Mouse (Mus musculus) thymus, postnatal 0 days (tissue): ENCODE data around the gene Fhad1. TPM values are rescaled to one million over a fixed set of nuclear protein-coding genes. Genes with fewer than 3 reads are reported as not detected.

Source experiments
- DNase-seq: peaks from one replicate; pipeline ENCODE4 v3.0.0-alpha.2; 2015; ENCODE audit warnings: low spot score
- polyA plus RNA-seq: library from polyadenylated mRNA; unstranded; fragments of >200 nt; fragmentation: Nextera tagmentation; extraction: Ambion mirVana; gene quantifications from 2 replicates; pipeline ENCODE4 v1.2.1, GENCODE M21; 2015

The Fhad1 gene
- polyA plus RNA-seq, 1 experiment from 2014 or later, result 2.4 TPM

GRCm38 (mm10) chr4:141886385-141886968 is 128.4 kb downstream of the Fhad1 start:
- no peak for DNase-seq

GRCm38 (mm10) chr4:141885451-141885850 is 129.4 kb downstream of the Fhad1 start:
- no peak for DNase-seq

- DNase-seq, result no peak
Observed at GRCm38 (mm10) chr4:141882858-141883257, 132.0 kb downstream of the Fhad1 start.

GRCm38 (mm10) chr4:141881950-141882349 is 132.9 kb downstream of the Fhad1 start:
- no peak for DNase-seq

GRCm38 (mm10) chr4:141881289-141881914 is 133.5 kb downstream of the Fhad1 start:
- no peak for DNase-seq

- no peak for DNase-seq
Observed at GRCm38 (mm10) chr4:141879875-141880274, 135.0 kb downstream of the Fhad1 start.

- no peak for DNase-seq
Observed at GRCm38 (mm10) chr4:141879074-141879473, 135.8 kb downstream of the Fhad1 start.

- no peak for DNase-seq
Observed at GRCm38 (mm10) chr4:141878621-141879020, 136.3 kb downstream of the Fhad1 start.

- no peak for DNase-seq
Observed at GRCm38 (mm10) chr4:141875481-141876108, 139.3 kb downstream of the Fhad1 start.

GRCm38 (mm10) chr4:141874601-141875460 is 140.1 kb downstream of the Fhad1 start, which contains the start of gene Efhd2:
TSS of gene Efhd2 (minus strand) at chr4:141874920.
- peak; percentile 72 for DNase-seq

- peak; percentile 12 for DNase-seq
Observed at GRCm38 (mm10) chr4:141874111-141874600, 140.7 kb downstream of the Fhad1 start.

GRCm38 (mm10) chr4:141872977-141873376 is 141.9 kb downstream of the Fhad1 start:
- no peak for DNase-seq

GRCm38 (mm10) chr4:141871909-141872308 is 143.0 kb downstream of the Fhad1 start:
- no peak for DNase-seq

- DNase-seq, result no peak
Observed at GRCm38 (mm10) chr4:141871333-141871725, 143.6 kb downstream of the Fhad1 start.

GRCm38 (mm10) chr4:141870666-141871332 is 144.1 kb downstream of the Fhad1 start:
- DNase-seq, result no peak

- no peak for DNase-seq
Observed at GRCm38 (mm10) chr4:141869436-141870215, 145.3 kb downstream of the Fhad1 start.

- no peak for DNase-seq
Observed at GRCm38 (mm10) chr4:141868051-141868450, 146.8 kb downstream of the Fhad1 start.

GRCm38 (mm10) chr4:141867498-141867897 is 147.4 kb downstream of the Fhad1 start:
- no peak for DNase-seq

- DNase-seq, result no peak
Observed at GRCm38 (mm10) chr4:141866933-141867490, 147.9 kb downstream of the Fhad1 start.

- no peak for DNase-seq
Observed at GRCm38 (mm10) chr4:141865600-141865999, 149.3 kb downstream of the Fhad1 start.
